Mouse (Mus musculus) myocyte (in vitro differentiated cells): ENCODE results near the gene Mfrp.

Source experiments
- CEBPB ChIP-seq: IDR thresholded peaks from 2 replicates; pipeline ENCODE4 v1.6.1; 2011; ENCODE audit warnings: mild to moderate bottlenecking, moderate library complexity; ENCODE audit not compliant: poor library complexity, insufficient read depth, severe bottlenecking
- E2F4 ChIP-seq: IDR thresholded peaks from one replicate; pipeline ENCODE4 v1.6.1; 2011; ENCODE audit warnings: mild to moderate bottlenecking, control low read depth, moderate library complexity; ENCODE audit not compliant: insufficient read depth
- MAX ChIP-seq: IDR thresholded peaks from one replicate; pipeline ENCODE4 v1.6.1; 2011; ENCODE audit warnings: low read depth, mild to moderate bottlenecking, control low read depth
- MYOD1 ChIP-seq, 3 experiments: IDR thresholded peaks; one replicate each; pipeline ENCODE4 v1.6.1; 2011; ENCODE audit warnings: control low read depth in 2 of 3, low read depth in 2 of 3, mild to moderate bottlenecking in 2 of 3, moderate library complexity in 1 of 3; ENCODE audit not compliant: insufficient read length in 2 of 3, control insufficient read depth in 1 of 3
- MYOG ChIP-seq, 3 experiments: IDR thresholded peaks; one replicate each; pipeline ENCODE4 v1.6.1; 2011; ENCODE audit warnings: control low read depth in 2 of 3, low read depth in 2 of 3, mild to moderate bottlenecking in 2 of 3; ENCODE audit not compliant: insufficient read length in 2 of 3, control insufficient read depth in 1 of 3, insufficient read depth in 1 of 3
- POLR2A ChIP-seq: IDR thresholded peaks from one replicate; pipeline ENCODE4 v1.6.1; 2011; ENCODE audit warnings: low read depth, mild to moderate bottlenecking, control low read depth, moderate library complexity; ENCODE audit not compliant: insufficient read length
- POLR2AphosphoS2 ChIP-seq: IDR thresholded peaks from one replicate; pipeline ENCODE4 v1.6.1; 2011; ENCODE audit warnings: low read depth, control low read depth; ENCODE audit not compliant: insufficient read length
- REST ChIP-seq: IDR thresholded peaks from one replicate; pipeline ENCODE4 v1.6.1; 2011; ENCODE audit warnings: mild to moderate bottlenecking, control low read depth, moderate library complexity; ENCODE audit not compliant: insufficient read depth, insufficient read length
- SRF ChIP-seq: IDR thresholded peaks from one replicate; pipeline ENCODE4 v1.6.1; 2011; ENCODE audit warnings: low read depth; ENCODE audit not compliant: control insufficient read depth, insufficient read length
- TCF12 ChIP-seq: IDR thresholded peaks from one replicate; pipeline ENCODE4 v1.6.1; 2011; ENCODE audit warnings: mild to moderate bottlenecking, control low read depth; ENCODE audit not compliant: poor library complexity, insufficient read depth, severe bottlenecking
- TCF3 ChIP-seq: IDR thresholded peaks from one replicate; pipeline ENCODE4 v1.6.1; 2011; ENCODE audit warnings: low read depth, control low read depth; ENCODE audit not compliant: insufficient read length
- USF1 ChIP-seq: IDR thresholded peaks from one replicate; pipeline ENCODE4 v1.6.1; 2011; ENCODE audit warnings: low read depth, mild to moderate bottlenecking, control low read depth, moderate library complexity

DNA sequence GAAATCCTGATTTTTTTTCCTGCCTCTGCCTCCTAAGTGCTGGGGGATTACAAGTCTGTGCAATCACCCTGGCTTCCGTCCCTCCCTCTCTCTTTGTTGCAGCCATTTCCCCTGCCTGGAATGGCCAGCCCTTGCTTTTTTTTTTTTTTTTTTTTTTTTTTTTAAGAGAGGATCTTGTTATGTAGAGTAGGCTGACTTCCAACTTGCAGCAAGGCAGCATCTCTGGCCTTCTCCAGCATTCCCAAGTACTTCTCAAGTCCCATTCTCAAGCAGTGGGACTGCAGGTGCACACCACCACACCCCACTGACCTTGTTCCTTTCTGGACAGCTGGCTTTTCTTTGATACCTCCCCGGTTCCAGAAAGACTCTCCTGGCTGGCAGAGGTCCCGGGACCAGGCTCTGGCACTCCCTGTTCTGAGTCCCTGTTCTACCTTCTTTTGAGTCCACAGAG lies 25.8 kb downstream of the Mfrp start:
- TF ChIP-seq CEBPB (no peak), USF1 (no peak), TCF12 (no peak), MAX (no peak), POLR2A (no peak), POLR2AphosphoS2 (no peak), MYOD1 (IDR thresholded peaks at IDR 0.05; ENCODE audit: control insufficient read depth in 1 of 3, insufficient read length in 2 of 3, low read depth in 2 of 3) (no peak), REST (no peak), MYOG (IDR thresholded peaks at IDR 0.05; ENCODE audit: control insufficient read depth in 1 of 3, insufficient read depth in 1 of 3, insufficient read length in 2 of 3, low read depth in 2 of 3) (no peak), E2F4 (no peak), TCF3 (no peak), SRF (no peak)
